Mouse (Mus musculus) forebrain, embryonic 10.5 days (tissue): Measurements from ENCODE around the gene St6galnac5. TPM values are rescaled to one million over a fixed set of nuclear protein-coding genes. Genes with fewer than 3 reads are reported as not detected.

Experiments used
- DNase-seq: peaks from one replicate; pipeline ENCODE4 v3.0.0-alpha.2; 2017; ENCODE audit warnings: low spot score; ENCODE audit errors: extremely low spot score
- H3K27ac ChIP-seq: fragments of 300-500 bp; sonication (generic); 2 replicates; pipeline ENCODE4 v1.5.1; 2016; ENCODE audit warnings: mild to moderate bottlenecking
- H3K27me3 ChIP-seq: fragments of 300-500 bp; sonication (generic); 2 replicates; pipeline ENCODE4 v1.6.1; 2016; ENCODE audit warnings: mild to moderate bottlenecking; ENCODE audit not compliant: poor library complexity, severe bottlenecking
- H3K36me3 ChIP-seq: fragments of 300-500 bp; sonication (generic); replicated peaks from 2 replicates; pipeline ENCODE4 v1.6.1; 2016; ENCODE audit warnings: mild to moderate bottlenecking, moderate library complexity
- H3K4me1 ChIP-seq: fragments of 300-500 bp; sonication (generic); 2 replicates; pipeline ENCODE4 v1.6.1; 2016
- H3K4me3 ChIP-seq: fragments of 300-500 bp; sonication (generic); 2 replicates; pipeline ENCODE4 v1.5.1; 2016; ENCODE audit warnings: mild to moderate bottlenecking, moderate library complexity
- H3K9me3 ChIP-seq: fragments of 300-500 bp; sonication (generic); 2 replicates; pipeline ENCODE4 v1.6.1; 2016; ENCODE audit warnings: mild to moderate bottlenecking, moderate library complexity
- WGBS: fragments of 180-500 bp; shearing (Covaris S2); methylation state at CpG from one replicate; pipeline ENCODE4 v1.1.7; 2016; 5-methylcytosine and 5-hydroxymethylcytosine counted together
- polyA plus RNA-seq: library from polyadenylated mRNA; unstranded; fragments of >200 nt; fragmentation: Nextera tagmentation; extraction: Ambion mirVana; gene quantifications from 2 replicates; pipeline ENCODE4 v1.2.1, GENCODE M21; 2016

St6galnac5 gene
- polyA plus RNA-seq, 1 experiment from 2014 or later: 1.1 TPM

- DNase-seq: no peak
- 91% methylated on average over 3 of the region's 3 CpGs for WGBS
These were observed 37.3 kb downstream of the St6galnac5 start for GRCm38 (mm10) chr3:152944766-152945165.

GRCm38 (mm10) chr3:152942985-152943384 lies 39.1 kb downstream of the St6galnac5 start:
- Histone ChIP-seq H3K36me3 (no peaks in the 10 kb centered on the region), H3K4me1 (peaks cover 22% of the 10 kb centered on the region), H3K27me3 (no peaks in the 10 kb centered on the region), H3K9me3 (no peaks in the 10 kb centered on the region), H3K4me3 (no peak overlapping the region), H3K27ac (no peak overlapping the region)
- 77% methylated on average over 11 of the region's 11 CpGs for WGBS
- peak; percentile 18 for DNase-seq

More at GRCm38 (mm10) chr3:152944766-152945165, 37.3 kb downstream of the St6galnac5 start:
- Histone ChIP-seq H3K4me3 (no peak overlapping the region), H3K4me1 (peaks cover 22% of the 10 kb centered on the region), H3K36me3 (no peaks in the 10 kb centered on the region), H3K27ac (no peak overlapping the region), H3K9me3 (no peaks in the 10 kb centered on the region), H3K27me3 (no peaks in the 10 kb centered on the region)

GRCm38 (mm10) chr3:152941671-152942070 lies 40.4 kb downstream of the St6galnac5 start:
- no peak overlapping the region for H3K27ac ChIP-seq
- no peaks in the 10 kb centered on the region for H3K27me3 ChIP-seq
- H3K4me1 ChIP-seq: peaks cover 22% of the 10 kb centered on the region
- no peaks in the 10 kb centered on the region for H3K9me3 ChIP-seq
- DNase-seq: no peak
- H3K4me3 ChIP-seq: no peak overlapping the region
- H3K36me3 ChIP-seq: no peaks in the 10 kb centered on the region
- WGBS: 91% methylated on average over 5 of the region's 5 CpGs

GRCm38 (mm10) chr3:152936313-152936712 lies 45.7 kb downstream of the St6galnac5 start:
- no peak for DNase-seq
- no peaks in the 10 kb centered on the region for H3K27me3 ChIP-seq
- WGBS: 90% methylated on average over 3 of the region's 3 CpGs
- H3K9me3 ChIP-seq: no peaks in the 10 kb centered on the region
- no peak overlapping the region for H3K27ac ChIP-seq
- H3K4me1 ChIP-seq: no peaks in the 10 kb centered on the region
- H3K36me3 ChIP-seq: no peaks in the 10 kb centered on the region
- no peak overlapping the region for H3K4me3 ChIP-seq

GRCm38 (mm10) chr3:152933737-152934136 lies 48.3 kb downstream of the St6galnac5 start:
- no peak for DNase-seq
- H3K4me1 ChIP-seq: peaks cover 12% of the 10 kb centered on the region
- H3K36me3 ChIP-seq: no peaks in the 10 kb centered on the region
- H3K27me3 ChIP-seq: no peaks in the 10 kb centered on the region
- no peaks in the 10 kb centered on the region for H3K9me3 ChIP-seq
- no peak overlapping the region for H3K4me3 ChIP-seq
- H3K27ac ChIP-seq: no peak overlapping the region
- WGBS: 95% methylated on average over 3 of the region's 3 CpGs

- no peaks in the 10 kb centered on the region for H3K27me3 ChIP-seq
- H3K27ac ChIP-seq: no peak overlapping the region
- peaks cover 24% of the 10 kb centered on the region for H3K4me1 ChIP-seq
- H3K36me3 ChIP-seq: no peaks in the 10 kb centered on the region
- no peak overlapping the region for H3K4me3 ChIP-seq
- WGBS: 83% methylated on average over 2 of the region's 2 CpGs
- no peaks in the 10 kb centered on the region for H3K9me3 ChIP-seq
- no peak for DNase-seq
These were observed 49.5 kb downstream of the St6galnac5 start for GRCm38 (mm10) chr3:152932544-152932943.

- no peak for DNase-seq
- Histone ChIP-seq H3K4me1 (peaks cover 29% of the 10 kb centered on the region), H3K27ac (no peak overlapping the region), H3K27me3 (no peaks in the 10 kb centered on the region), H3K4me3 (no peak overlapping the region), H3K36me3 (no peaks in the 10 kb centered on the region), H3K9me3 (no peaks in the 10 kb centered on the region)
- 79% methylated on average over 4 of the region's 4 CpGs for WGBS
These were observed 50.0 kb downstream of the St6galnac5 start for GRCm38 (mm10) chr3:152932096-152932495.

- H3K9me3 ChIP-seq: no peaks in the 10 kb centered on the region
- no peaks in the 10 kb centered on the region for H3K27me3 ChIP-seq
- WGBS: 93% methylated on average over 3 of the region's 3 CpGs
- H3K4me3 ChIP-seq: no peak overlapping the region
- no peak overlapping the region for H3K27ac ChIP-seq
- H3K36me3 ChIP-seq: no peaks in the 10 kb centered on the region
- DNase-seq: no peak
- peaks cover 29% of the 10 kb centered on the region for H3K4me1 ChIP-seq
These were observed 50.7 kb downstream of the St6galnac5 start for GRCm38 (mm10) chr3:152931354-152931753.

GRCm38 (mm10) chr3:152929788-152930281 lies 52.2 kb downstream of the St6galnac5 start:
- Histone ChIP-seq H3K27ac (no peak overlapping the region), H3K4me1 (peaks cover 29% of the 10 kb centered on the region), H3K36me3 (no peaks in the 10 kb centered on the region), H3K4me3 (no peak overlapping the region), H3K9me3 (no peaks in the 10 kb centered on the region), H3K27me3 (no peaks in the 10 kb centered on the region)
- 76% methylated on average over 7 of the region's 7 CpGs for WGBS
- DNase-seq: no peak

GRCm38 (mm10) chr3:152929256-152929787 lies 52.7 kb downstream of the St6galnac5 start:
- Histone ChIP-seq H3K27me3 (no peaks in the 10 kb centered on the region), H3K36me3 (no peaks in the 10 kb centered on the region), H3K4me1 (peaks cover 29% of the 10 kb centered on the region), H3K9me3 (no peaks in the 10 kb centered on the region), H3K27ac (no peak overlapping the region), H3K4me3 (no peak overlapping the region)
- DNase-seq: peak; percentile 19
- WGBS: 60% methylated on average over 10 of the region's 10 CpGs

- H3K9me3 ChIP-seq: no peaks in the 10 kb centered on the region
- no peak overlapping the region for H3K4me3 ChIP-seq
- 0 out of 2 replicates have a peak overlapping the region, but pooled peaks have one; percentile 33 for H3K27ac ChIP-seq
- H3K27me3 ChIP-seq: no peaks in the 10 kb centered on the region
- no peak for DNase-seq
- no peaks in the 10 kb centered on the region for H3K36me3 ChIP-seq
- WGBS: 72% methylated on average over 13 of the region's 13 CpGs
- H3K4me1 ChIP-seq: peaks cover 31% of the 10 kb centered on the region
These were observed 53.6 kb downstream of the St6galnac5 start for GRCm38 (mm10) chr3:152928287-152928975.

- no peak overlapping the region for H3K27ac ChIP-seq
- no peaks in the 10 kb centered on the region for H3K36me3 ChIP-seq
These were observed 55.9 kb downstream of the St6galnac5 start for GRCm38 (mm10) chr3:152926166-152926565.

GRCm38 (mm10) chr3:152925364-152925763 lies 56.7 kb downstream of the St6galnac5 start:
- no peak for DNase-seq
- Histone ChIP-seq H3K4me3 (no peak overlapping the region), H3K27me3 (no peaks in the 10 kb centered on the region), H3K4me1 (peaks cover 32% of the 10 kb centered on the region), H3K36me3 (no peaks in the 10 kb centered on the region), H3K9me3 (no peaks in the 10 kb centered on the region), H3K27ac (no peak overlapping the region)
- 91% methylated on average over 8 of the region's 8 CpGs for WGBS

More at GRCm38 (mm10) chr3:152926166-152926565, 55.9 kb downstream of the St6galnac5 start:
- Histone ChIP-seq H3K4me1 (peaks cover 32% of the 10 kb centered on the region), H3K4me3 (no peak overlapping the region), H3K9me3 (no peaks in the 10 kb centered on the region), H3K27me3 (no peaks in the 10 kb centered on the region)
- 88% methylated on average over 4 of the region's 4 CpGs for WGBS
- no peak for DNase-seq
